ENCODE assay signal across 7 mouse cellular contexts in the genomic region with DNA sequence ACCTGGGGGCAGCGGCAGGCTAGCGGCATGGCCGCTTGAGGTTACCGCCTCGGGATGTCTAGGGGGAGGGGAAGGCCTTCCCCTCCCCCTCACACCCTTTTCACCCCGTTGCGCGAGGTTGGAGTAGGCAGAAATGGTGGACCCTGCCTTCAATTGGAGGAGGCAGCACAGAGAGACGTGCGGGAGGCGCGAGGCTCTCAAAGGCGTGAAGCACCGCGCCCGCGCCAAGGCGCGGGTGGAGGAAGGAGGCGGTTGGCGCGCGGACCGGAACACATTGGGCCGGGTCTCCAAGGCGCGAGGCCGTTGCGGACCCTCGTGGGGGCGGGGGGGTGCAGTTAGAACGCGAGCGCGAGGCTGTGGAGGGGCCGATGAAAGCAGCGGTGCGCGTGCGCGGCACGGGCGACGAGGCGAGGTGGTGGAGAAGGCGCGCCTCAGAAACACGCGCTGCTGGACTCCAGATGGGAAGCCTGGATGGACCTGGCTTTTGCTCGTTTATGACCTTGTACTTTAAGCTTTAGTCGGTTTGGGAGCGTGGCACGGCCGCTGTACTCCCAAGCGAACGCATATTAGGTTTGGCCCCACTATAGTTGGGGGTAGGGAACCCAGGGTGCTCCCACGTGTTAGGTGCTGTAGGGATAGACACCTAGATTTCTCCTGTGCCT. TPM values are rescaled to one million over a fixed set of nuclear protein-coding genes. Genes with fewer than 3 reads are reported as not detected.
A peak's percentile ranks its signal among the peaks of the same experiment; 100 is the strongest.
DNase-seq lines count a peak whose midpoint lies in the region; ATAC-seq lines count a peak whose summit lies in the region.

No protein-coding gene starts in this region.

- intact Hi-C loops in left cerebral cortex, postnatal 4 days (cut with DNase I), result no loop called here

- WGBS in intestine, embryonic 16.5 days, result under 1% methylated on average over 48 of the region's 57 CpGs

- DNase-seq in adrenal gland, adult 8-10 months, result peak; percentile 62
- DNase-seq in embryo, embryonic 10 days (ENCODE audit: low spot score), result peak; percentile 78
- peak; percentile 73 for DNase-seq in gastrocnemius, postnatal 10 days
- DNase-seq in left cerebral cortex, postnatal 4 days, result peak; percentile 81
- peak; percentile 72 for DNase-seq in mesoderm, embryonic 11.5 days (ENCODE audit: low read depth, low spot score)
- DNase-seq in spleen, adult 12 weeks (ENCODE audit: low spot score), result peak; percentile 37

- H3K9ac ChIP-seq in intestine, embryonic 16.5 days (ENCODE audit: low read depth, low read length), result peak overlapping the region; percentile 100

- peaks cover 8% of the 10 kb centered on the region; the same call in 1 of the 2 replicates for H3K4me1 ChIP-seq in intestine, embryonic 16.5 days (ENCODE audit: control insufficient read depth, insufficient read depth, low read length)

- H3K27ac ChIP-seq in intestine, embryonic 16.5 days (ENCODE audit: low read length), result peak overlapping the region; percentile 98

- H3K9me3 ChIP-seq in intestine, embryonic 16.5 days (ENCODE audit: control insufficient read depth, low read length), result no peaks in the 10 kb centered on the region

- ATAC-seq in intestine, embryonic 16.5 days, result peak; percentile 57

- H3K4me2 ChIP-seq in intestine, embryonic 16.5 days (ENCODE audit: low read depth, low read length), result peak overlapping the region; percentile 72

- peak overlapping the region; percentile 96 for H3K4me3 ChIP-seq in intestine, embryonic 16.5 days (ENCODE audit: low read length)

- 0 out of 2 replicates have a peak, but pooled peaks cover 4% of the 10 kb centered on the region for H3K36me3 ChIP-seq in intestine, embryonic 16.5 days (ENCODE audit: control insufficient read depth, insufficient read depth, low read length)

- no peaks in the 10 kb centered on the region for H3K27me3 ChIP-seq in intestine, embryonic 16.5 days (replicated peaks; ENCODE audit: control insufficient read depth, insufficient read depth, low read length)

RNA-seq across cellular contexts. Expression of gene Eif4b, which starts 0.6 kb away (rescaled TPM):
- 100 to 1,000 TPM; 232 to 294 (median 272) TPM for total RNA-seq in adrenal gland, adult 8-10 months (2022)
- 100 to 1,000 TPM; 151 to 152 TPM for total RNA-seq in gastrocnemius, postnatal 10 days (2021)
- polyA plus RNA-seq in intestine, embryonic 16.5 days (2015; fragmentation: Nextera tagmentation; extraction: Ambion mirVana), result 112 and 117 TPM in 2 replicates
- total RNA-seq in left cerebral cortex, postnatal 4 days (2021), result 100 to 1,000 TPM; 206 to 211 TPM

RNA-seq across cellular contexts. Expression of gene Tns2, which starts 26.0 kb away (rescaled TPM):
- 100 to 1,000 TPM in 2 of 4 experiments, 10 to 100 TPM in 2; 77.5 to 129 (median 107) TPM for total RNA-seq in adrenal gland, adult 8-10 months (2022)
- 10 to 100 TPM; 38.8 to 41.9 TPM for total RNA-seq in gastrocnemius, postnatal 10 days (2021)
- 26.4 and 28.6 TPM in 2 replicates for polyA plus RNA-seq in intestine, embryonic 16.5 days (2015; fragmentation: Nextera tagmentation; extraction: Ambion mirVana)
- 10 to 100 TPM in 1 of 2 experiments, 1 to 10 TPM in 1; 8.5 to 11.4 TPM for total RNA-seq in left cerebral cortex, postnatal 4 days (2021)

RNA-seq across cellular contexts. Expression of gene Krt18, which starts 46.2 kb away (rescaled TPM):
- 1 to 10 TPM; 1.3 to 2.4 (median 1.9) TPM for total RNA-seq in adrenal gland, adult 8-10 months (2022)
- total RNA-seq in gastrocnemius, postnatal 10 days (2021), result 1 to 10 TPM; 1.5 to 2.5 TPM
- 353 and 370 TPM in 2 replicates for polyA plus RNA-seq in intestine, embryonic 16.5 days (2015; fragmentation: Nextera tagmentation; extraction: Ambion mirVana)
- under 1 TPM; 0.26 to 0.64 TPM for total RNA-seq in left cerebral cortex, postnatal 4 days (2021)

Comparison
In these comparisons a context has a peak if more than half of its experiments do, and no peak if none do; other contexts are left out.
1. Peak in every context shown above with its lines: DNase-seq, ATAC-seq, H3K4me3 ChIP-seq and H3K27ac ChIP-seq.